Comparison of ENCODE assay signal across 8 mouse cellular contexts in genomic region chr4:129276453-129276865, GRCm38 (mm10). TPM values are rescaled to one million over a fixed set of nuclear protein-coding genes. Genes with fewer than 3 reads are reported as not detected.
A peak's percentile ranks its signal among the peaks of the same experiment; 100 is the strongest.
DNase-seq lines count a peak whose midpoint lies in the region; ATAC-seq lines count a peak whose summit lies in the region.

No protein-coding gene starts in this region.

- no peak overlapping the region for H3K4me2 ChIP-seq in intestine, embryonic 15.5 days (replicated peaks)

- peak; percentile 95 to 99 for DNase-seq in adrenal gland, adult (ENCODE audit: inconsistent age in 2 of 2, low spot score in 1 of 2)
- DNase-seq in gastrocnemius, postnatal 10 days, result peak; percentile 98
- DNase-seq in left cerebral cortex, postnatal 10 days (ENCODE audit: extremely low spot score in 1 of 2, low spot score in 2 of 2), result peak; percentile 85 to 95
- DNase-seq in mesoderm, embryonic 11.5 days (ENCODE audit: low read depth, low spot score), result peak; percentile 91
- DNase-seq in right cerebral cortex, postnatal 36 days (ENCODE audit: low spot score in 2 of 2), result peak; percentile 89 to 91
- DNase-seq in urinary bladder, postnatal 36 days (ENCODE audit: low spot score in 2 of 2), result peak; percentile 98

- H3K27me3 ChIP-seq in intestine, embryonic 15.5 days (replicated peaks), result no peaks in the 10 kb centered on the region

- no peak overlapping the region for H3K27ac ChIP-seq in intestine, embryonic 15.5 days

- H3K4me1 ChIP-seq in intestine, embryonic 15.5 days (replicated peaks), result peaks cover 13% of the 10 kb centered on the region; the same call in 1 of the 2 replicates

- intact Hi-C loops in left cerebral cortex, postnatal 10 days (cut with DNase I), result loop anchor here (2.0 kb wide), 1 partner anchor 68 kb away; no protein-coding TSS in a partner anchor

- no peak overlapping the region for H3K9ac ChIP-seq in intestine, embryonic 15.5 days

- no peaks in the 10 kb centered on the region for H3K36me3 ChIP-seq in intestine, embryonic 15.5 days

- 2% methylated on average over 18 of the region's 18 CpGs for WGBS in intestine, embryonic 15.5 days

- H3K4me3 ChIP-seq in intestine, embryonic 15.5 days (replicated peaks), result no peak overlapping the region

- H3K9me3 ChIP-seq in intestine, embryonic 15.5 days, result no peaks in the 10 kb centered on the region

- ATAC-seq in common myeloid progenitor, adult 5-6 weeks (replicated peaks; ENCODE audit: low read depth, poor library complexity, severe bottlenecking), result peak; percentile 97
- peak; percentile 65 for ATAC-seq in intestine, embryonic 15.5 days

RNA-seq across cellular contexts. Expression of gene Sync, which starts 11.0 kb away (rescaled TPM):
- not detected in 2 replicates for total RNA-seq in common myeloid progenitor, adult 5-6 weeks (2017)
- total RNA-seq in gastrocnemius, postnatal 10 days (2021), result 10 to 100 TPM; 63.6 to 64.4 TPM
- 1.2 TPM in 2 replicates for polyA plus RNA-seq in intestine, embryonic 15.5 days (2015; fragmentation: Nextera tagmentation; extraction: Ambion mirVana)
- 1 to 10 TPM; 1.7 TPM for total RNA-seq in left cerebral cortex, postnatal 10 days (2021)

RNA-seq across cellular contexts. Expression of gene C77080, which starts 15.3 kb away (rescaled TPM):
- 0.15 and 1.1 TPM in 2 replicates for total RNA-seq in common myeloid progenitor, adult 5-6 weeks (2017)
- 1 to 10 TPM; 2.6 to 4.9 TPM for total RNA-seq in gastrocnemius, postnatal 10 days (2021)
- polyA plus RNA-seq in intestine, embryonic 15.5 days (2015; fragmentation: Nextera tagmentation; extraction: Ambion mirVana), result 9.7 and 10.3 TPM in 2 replicates
- 10 to 100 TPM; 11.1 to 15.8 TPM for total RNA-seq in left cerebral cortex, postnatal 10 days (2021)

RNA-seq across cellular contexts. Expression of gene Rbbp4, which starts 58.7 kb away (rescaled TPM):
- 120 and 139 TPM in 2 replicates for total RNA-seq in common myeloid progenitor, adult 5-6 weeks (2017)
- total RNA-seq in gastrocnemius, postnatal 10 days (2021), result 10 to 100 TPM; 96.7 to 98.5 TPM
- 310 and 386 TPM in 2 replicates for polyA plus RNA-seq in intestine, embryonic 15.5 days (2015; fragmentation: Nextera tagmentation; extraction: Ambion mirVana)
- 100 to 1,000 TPM; 124 to 134 TPM for total RNA-seq in left cerebral cortex, postnatal 10 days (2021)

RNA-seq across cellular contexts. Expression of gene Zbtb8os, which starts 59.0 kb away (rescaled TPM):
- 59.1 and 73.1 TPM in 2 replicates for total RNA-seq in common myeloid progenitor, adult 5-6 weeks (2017)
- total RNA-seq in gastrocnemius, postnatal 10 days (2021), result 10 to 100 TPM; 24.2 to 25.4 TPM
- 58.0 and 62.6 TPM in 2 replicates for polyA plus RNA-seq in intestine, embryonic 15.5 days (2015; fragmentation: Nextera tagmentation; extraction: Ambion mirVana)
- total RNA-seq in left cerebral cortex, postnatal 10 days (2021), result 10 to 100 TPM; 18.9 to 24.7 TPM

Comparison
In these comparisons a context has a peak if more than half of its experiments do, and no peak if none do; other contexts are left out.
1. RNA of gene Sync, which starts 11.0 kb away (total RNA-seq): 63.6 to 64.4 TPM in gastrocnemius, postnatal 10 days; 1.7 TPM in left cerebral cortex, postnatal 10 days and not detected in common myeloid progenitor, adult 5-6 weeks; every median in the first group is over 10 times any median in the second.
2. Peak in every context shown above with its lines, with median percentiles within 50 percentile points of each other: DNase-seq.